Mouse (Mus musculus) spleen, adult 2 months (tissue): ENCODE data around the gene Luc7l3.

Experiments used
- CTCF ChIP-seq: fragments of 200-500 bp; IDR thresholded peaks from 2 replicates; pipeline ENCODE4 v1.5.1; 2011; ENCODE audit warnings: mild to moderate bottlenecking, inconsistent platforms; ENCODE audit not compliant: insufficient read depth, insufficient read length, insufficient replicate concordance; ENCODE audit errors: extremely low read depth
- POLR2A ChIP-seq: fragments of 200-500 bp; IDR thresholded peaks from 2 replicates; pipeline ENCODE4 v1.6.1; 2011; ENCODE audit warnings: low read depth, low read length, inconsistent platforms

DNA sequence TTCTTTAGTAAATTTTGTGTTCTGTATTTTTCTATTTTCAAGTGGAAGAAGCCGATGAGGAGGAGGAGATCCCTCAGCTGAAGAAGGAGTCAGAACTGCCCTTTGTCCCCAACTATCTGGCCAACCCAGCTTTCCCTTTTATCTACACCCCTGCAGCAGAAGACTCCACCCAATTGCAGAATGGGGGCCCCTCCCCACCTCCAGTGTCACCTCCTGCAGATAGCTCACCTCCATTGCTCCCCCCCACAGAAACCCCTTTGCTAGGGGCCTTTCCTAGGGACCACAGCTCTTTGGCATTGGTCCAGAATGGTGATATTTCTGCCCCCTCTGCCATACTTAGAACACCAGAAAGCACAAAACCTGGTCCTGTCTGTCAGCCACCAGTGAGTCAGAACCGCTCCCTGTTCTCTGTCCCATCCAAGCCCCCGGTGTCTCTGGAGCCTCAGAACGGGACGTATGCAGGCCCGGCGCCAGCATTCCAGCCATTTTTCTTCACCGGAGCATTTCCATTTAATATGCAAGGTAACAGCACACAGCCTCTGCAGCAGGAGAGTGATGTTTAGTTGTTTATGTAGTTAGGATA, 12.7 kb upstream of the Luc7l3 start:
- TF ChIP-seq CTCF = no peak
- no peak for TF ChIP-seq POLR2A
